Mouse (Mus musculus) heart, adult 2 months (tissue): Measurements from ENCODE around the gene Dscaml1.

Experiments used
- CTCF ChIP-seq: fragments of 200-600 bp; IDR thresholded peaks from 2 replicates; pipeline ENCODE4 v1.8.1; 2022; ENCODE audit warnings: antibody characterized with exemption, mild to moderate bottlenecking, moderate library complexity
- POLR2A ChIP-seq: fragments of 200-500 bp; IDR thresholded peaks from 2 replicates; pipeline ENCODE4 v1.6.1; 2011; ENCODE audit warnings: mild to moderate bottlenecking, low read depth, low read length, control low read depth; ENCODE audit not compliant: insufficient read depth

DNA sequence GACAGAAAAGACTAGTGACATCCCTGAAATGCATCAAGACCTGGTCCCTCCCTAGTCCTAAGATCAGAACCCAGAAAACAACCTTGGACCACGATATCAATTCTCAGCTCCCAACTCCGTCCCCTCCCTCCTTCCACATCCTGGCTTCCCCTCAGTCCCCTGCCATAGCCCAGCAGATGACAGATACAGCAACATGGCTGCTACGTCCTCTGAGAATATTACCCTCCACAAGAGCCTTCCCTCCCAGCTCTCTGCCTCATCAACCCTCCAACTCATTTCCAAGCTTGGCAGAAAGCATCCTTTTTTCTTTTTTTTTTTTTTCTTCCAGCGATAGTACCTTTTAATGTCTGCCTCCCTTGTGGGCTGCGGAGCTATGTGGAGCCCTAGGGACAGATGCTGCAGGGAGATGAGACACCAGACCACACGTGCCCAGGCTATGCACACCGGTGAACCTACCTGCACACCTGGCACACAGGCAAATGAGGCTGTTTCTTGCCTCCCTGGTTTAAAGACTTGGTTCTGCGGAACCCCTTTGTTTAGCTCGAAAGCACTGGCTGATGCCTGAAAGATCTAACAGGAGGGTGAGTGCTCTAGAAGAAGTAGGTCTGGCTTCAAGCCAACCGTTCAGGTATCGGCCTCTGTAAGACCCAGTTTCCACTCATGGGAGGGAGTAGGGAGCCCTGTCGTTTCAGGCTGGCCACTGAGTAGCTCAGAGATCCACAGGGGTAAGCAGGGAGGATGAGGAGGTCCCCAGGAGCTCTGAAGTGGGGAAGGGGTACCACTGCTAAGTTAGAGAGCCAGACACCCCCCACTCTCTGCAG lies 357.0 kb downstream of the Dscaml1 start:
- TF ChIP-seq CTCF (no peak), POLR2A (no peak)
